Mouse (Mus musculus): Measurements from ENCODE around the gene Fam129a. TPM values are rescaled to one million over a fixed set of nuclear protein-coding genes. Genes with fewer than 3 reads are reported as not detected.
"Not testable (repeated sequence)": the region's sequence is repeated elsewhere in the genome, so short reads cannot be mapped to it uniquely, and the experiment has no call there.

Fam129a gene
- polyA plus RNA-seq, 1 experiment from 2014 or later = 0.96 TPM

GRCm38 (mm10) chr1:151679883-151680613 is 109.1 kb downstream of the Fam129a start:
- no peak overlapping the region for H3K4me2 ChIP-seq
- H3K9me3 ChIP-seq = no peaks in the 10 kb centered on the region
- no peaks in the 10 kb centered on the region for H3K4me1 ChIP-seq (replicated peaks)
- H3K36me3 ChIP-seq = no peaks in the 10 kb centered on the region
- no peaks in the 10 kb centered on the region for H3K27me3 ChIP-seq
- H3K27ac ChIP-seq (replicated peaks) = no peak overlapping the region
- no peak; the same call in 1 of the 2 replicates for ATAC-seq (ENCODE audit: low FRiP score, low read depth)
- H3K9ac ChIP-seq = no peak overlapping the region
- 88% methylated on average over 4 of the region's 4 CpGs for WGBS
- H3K4me3 ChIP-seq = no peak overlapping the region

GRCm38 (mm10) chr1:151680971-151681370 is 110.0 kb downstream of the Fam129a start:
- H3K9me3 ChIP-seq = no peaks in the 10 kb centered on the region
- no peak for ATAC-seq (ENCODE audit: low FRiP score, low read depth)
- peaks cover 5% of the 10 kb centered on the region; the same call in 1 of the 2 replicates for H3K4me1 ChIP-seq (replicated peaks)
- WGBS = 77% methylated on average over 3 of the region's 3 CpGs
- H3K9ac ChIP-seq = no peak overlapping the region
- H3K4me3 ChIP-seq = no peak overlapping the region
- no peak overlapping the region for H3K4me2 ChIP-seq
- H3K27me3 ChIP-seq = no peaks in the 10 kb centered on the region
- no peak overlapping the region for H3K27ac ChIP-seq (replicated peaks)
- H3K36me3 ChIP-seq = no peaks in the 10 kb centered on the region

GRCm38 (mm10) chr1:151682896-151683295 is 111.9 kb downstream of the Fam129a start:
- ATAC-seq (ENCODE audit: low FRiP score, low read depth) = no peak
- H3K36me3 ChIP-seq = no peaks in the 10 kb centered on the region
- no peak overlapping the region for H3K4me3 ChIP-seq
- H3K9me3 ChIP-seq = no peaks in the 10 kb centered on the region
- H3K9ac ChIP-seq = no peak overlapping the region
- H3K27me3 ChIP-seq = no peaks in the 10 kb centered on the region
- H3K27ac ChIP-seq (replicated peaks) = no peak overlapping the region
- WGBS = 86% methylated on average over 6 of the region's 6 CpGs
- peaks cover 6% of the 10 kb centered on the region; the same call in 1 of the 2 replicates for H3K4me1 ChIP-seq (replicated peaks)
- H3K4me2 ChIP-seq = no peak overlapping the region

GRCm38 (mm10) chr1:151684451-151684892 is 113.5 kb downstream of the Fam129a start:
- H3K27ac ChIP-seq (replicated peaks) = no peak overlapping the region
- H3K36me3 ChIP-seq = no peaks in the 10 kb centered on the region
- 68% methylated on average over 7 of the region's 7 CpGs for WGBS
- H3K4me2 ChIP-seq = no peak overlapping the region
- no peak overlapping the region for H3K9ac ChIP-seq
- no peaks in the 10 kb centered on the region for H3K9me3 ChIP-seq
- H3K4me3 ChIP-seq = no peak overlapping the region
- H3K27me3 ChIP-seq = no peaks in the 10 kb centered on the region
- ATAC-seq (ENCODE audit: low FRiP score, low read depth) = no peak
- peaks cover 6% of the 10 kb centered on the region; the same call in 1 of the 2 replicates for H3K4me1 ChIP-seq (replicated peaks)

- no peak for ATAC-seq (ENCODE audit: low FRiP score, low read depth)
- 81% methylated on average over 5 of the region's 5 CpGs for WGBS
- peaks cover 6% of the 10 kb centered on the region; the same call in 1 of the 2 replicates for H3K4me1 ChIP-seq (replicated peaks)
- no peak overlapping the region for H3K4me3 ChIP-seq
- H3K27me3 ChIP-seq = no peaks in the 10 kb centered on the region
- no peaks in the 10 kb centered on the region for H3K9me3 ChIP-seq
- H3K9ac ChIP-seq = no peak overlapping the region
- no peak overlapping the region for H3K27ac ChIP-seq (replicated peaks)
- no peak overlapping the region for H3K4me2 ChIP-seq
- no peaks in the 10 kb centered on the region for H3K36me3 ChIP-seq
Observed at GRCm38 (mm10) chr1:151684978-151685377, 114.0 kb downstream of the Fam129a start.

GRCm38 (mm10) chr1:151685666-151686309 is 114.8 kb downstream of the Fam129a start:
- no peak for ATAC-seq (ENCODE audit: low FRiP score, low read depth)
- Histone ChIP-seq H3K4me2 (no peak overlapping the region), H3K27me3 (no peaks in the 10 kb centered on the region), H3K4me3 (no peak overlapping the region), H3K9ac (no peak overlapping the region), H3K27ac (replicated peaks) (no peak overlapping the region), H3K36me3 (no peaks in the 10 kb centered on the region), H3K4me1 (replicated peaks) (peaks cover 6% of the 10 kb centered on the region; the same call in 1 of the 2 replicates), H3K9me3 (no peaks in the 10 kb centered on the region)
- WGBS = 23% methylated on average over 12 of the region's 12 CpGs

- Histone ChIP-seq H3K4me3 (no peak overlapping the region), H3K27ac (replicated peaks) (no peak overlapping the region), H3K36me3 (no peaks in the 10 kb centered on the region), H3K9me3 (no peaks in the 10 kb centered on the region), H3K4me2 (no peak overlapping the region), H3K9ac (no peak overlapping the region), H3K4me1 (replicated peaks) (peaks cover 6% of the 10 kb centered on the region; the same call in 1 of the 2 replicates), H3K27me3 (no peaks in the 10 kb centered on the region)
- 72% methylated on average over 8 of the region's 8 CpGs for WGBS
- ATAC-seq (ENCODE audit: low FRiP score, low read depth) = no peak
Observed at GRCm38 (mm10) chr1:151686696-151687095, 115.7 kb downstream of the Fam129a start.

- no peaks in the 10 kb centered on the region for H3K9me3 ChIP-seq
- H3K36me3 ChIP-seq = no peaks in the 10 kb centered on the region
- ATAC-seq (ENCODE audit: low FRiP score, low read depth) = no peak
- H3K9ac ChIP-seq = no peak overlapping the region
- H3K4me2 ChIP-seq = no peak overlapping the region
- H3K4me1 ChIP-seq (replicated peaks) = peaks cover 6% of the 10 kb centered on the region; the same call in 1 of the 2 replicates
- WGBS = 65% methylated on average over 5 of the region's 5 CpGs
- no peaks in the 10 kb centered on the region for H3K27me3 ChIP-seq
- H3K27ac ChIP-seq (replicated peaks) = no peak overlapping the region
- no peak overlapping the region for H3K4me3 ChIP-seq
Observed at GRCm38 (mm10) chr1:151689032-151689431, 118.0 kb downstream of the Fam129a start.

- ATAC-seq (ENCODE audit: low FRiP score, low read depth) = no peak
- Histone ChIP-seq H3K27me3 (no peaks in the 10 kb centered on the region), H3K4me3 (no peak overlapping the region), H3K9ac (no peak overlapping the region), H3K4me2 (no peak overlapping the region), H3K27ac (replicated peaks) (no peak overlapping the region), H3K36me3 (no peaks in the 10 kb centered on the region), H3K4me1 (replicated peaks) (peaks cover 6% of the 10 kb centered on the region; the same call in 1 of the 2 replicates), H3K9me3 (no peaks in the 10 kb centered on the region)
- WGBS = 82% methylated on average over 8 of the region's 8 CpGs
Observed at GRCm38 (mm10) chr1:151689561-151689960, 118.6 kb downstream of the Fam129a start.

GRCm38 (mm10) chr1:151690061-151690460 is 119.1 kb downstream of the Fam129a start:
- Histone ChIP-seq H3K4me2 (no peak overlapping the region), H3K4me1 (replicated peaks) (peaks cover 6% of the 10 kb centered on the region; the same call in 1 of the 2 replicates), H3K9me3 (no peaks in the 10 kb centered on the region), H3K27ac (replicated peaks) (no peak overlapping the region), H3K36me3 (no peaks in the 10 kb centered on the region), H3K9ac (no peak overlapping the region), H3K27me3 (no peaks in the 10 kb centered on the region), H3K4me3 (no peak overlapping the region)
- WGBS = 87% methylated on average over 6 of the region's 6 CpGs
- no peak for ATAC-seq (ENCODE audit: low FRiP score, low read depth)

GRCm38 (mm10) chr1:151690583-151691193 is 119.7 kb downstream of the Fam129a start:
- H3K4me1 ChIP-seq (replicated peaks) = peaks cover 4% of the 10 kb centered on the region; the same call in 1 of the 2 replicates
- WGBS = 77% methylated on average over 7 of the region's 7 CpGs
- ATAC-seq (ENCODE audit: low FRiP score, low read depth) = no peak

GRCm38 (mm10) chr1:151692867-151693266 is 121.9 kb downstream of the Fam129a start:
- 75% methylated on average over 6 of the region's 6 CpGs for whole genome bisulfite sequencing
- H3K9ac ChIP-seq; H3K4me1 ChIP-seq (replicated peaks); ATAC-seq (ENCODE audit: low FRiP score, low read depth); H3K9me3 ChIP-seq; H3K36me3 ChIP-seq; H3K27ac ChIP-seq (replicated peaks); H3K27me3 ChIP-seq; H3K4me3 ChIP-seq; H3K4me2 ChIP-seq: not testable (repeated sequence)

More at GRCm38 (mm10) chr1:151690583-151691193, 119.7 kb downstream of the Fam129a start:
- Histone ChIP-seq H3K4me2 (no peak overlapping the region), H3K9me3 (no peaks in the 10 kb centered on the region), H3K27ac (replicated peaks) (no peak overlapping the region), H3K9ac (no peak overlapping the region), H3K4me3 (no peak overlapping the region), H3K27me3 (no peaks in the 10 kb centered on the region), H3K36me3 (no peaks in the 10 kb centered on the region)
